Mouse (Mus musculus): Measurements from ENCODE around the gene Tnks2. TPM values are rescaled to one million over a fixed set of nuclear protein-coding genes. Genes with fewer than 3 reads are reported as not detected.
"Not testable (repeated sequence)": the region's sequence is repeated elsewhere in the genome, so short reads cannot be mapped to it uniquely, and the experiment has no call there.

The Tnks2 gene
- polyA plus RNA-seq, 1 experiment, result 75.8 TPM

DNA sequence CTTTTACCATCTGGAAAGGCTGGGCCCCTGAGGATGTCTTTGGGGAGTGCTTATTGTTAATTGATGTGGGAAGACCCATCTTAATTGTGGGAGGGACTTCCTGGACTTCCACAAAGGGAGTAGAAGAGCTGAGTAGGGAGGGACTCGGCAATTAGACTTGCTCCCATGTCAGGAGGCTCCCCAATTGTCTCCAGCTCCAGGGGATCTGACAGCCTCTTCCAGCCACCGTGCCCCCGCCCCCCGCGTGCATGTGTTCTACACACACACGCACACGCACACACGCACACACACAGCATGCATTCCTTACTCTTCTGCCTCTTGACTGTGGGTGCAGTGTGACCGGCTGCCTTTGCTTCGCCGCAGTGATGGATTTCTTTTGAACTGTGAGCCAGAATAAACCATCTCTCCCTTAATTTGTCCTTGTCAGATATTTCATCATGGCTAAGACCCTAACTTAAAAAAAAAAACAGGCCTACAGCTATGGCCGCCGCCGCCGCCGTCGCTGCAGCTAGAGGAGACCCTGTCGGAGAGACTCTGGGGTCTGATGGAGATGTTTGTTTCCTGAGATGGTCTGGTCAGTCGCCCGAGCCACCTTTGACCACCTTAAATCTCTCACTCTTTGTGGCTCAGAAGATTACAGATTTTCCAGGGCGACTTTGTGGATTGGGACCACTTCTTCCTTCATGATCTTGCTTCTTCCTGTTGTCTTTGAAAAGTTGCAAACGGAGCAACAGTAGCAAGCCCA lies 15.7 kb upstream of the Tnks2 start:
- H3K27ac ChIP-seq (ENCODE audit: insufficient read depth, low read depth, low read length), result no peak overlapping the region
- TF ChIP-seq POLR2A (IDR thresholded peaks at IDR 0.05; ENCODE audit: insufficient read depth, low read depth, low read length) (no peak), CTCF (IDR thresholded peaks at IDR 0.05; ENCODE audit: insufficient read depth, low read depth, low read length) (no peak)
- WGBS, result 20% methylated on average over 22 of the region's 22 CpGs

DNA sequence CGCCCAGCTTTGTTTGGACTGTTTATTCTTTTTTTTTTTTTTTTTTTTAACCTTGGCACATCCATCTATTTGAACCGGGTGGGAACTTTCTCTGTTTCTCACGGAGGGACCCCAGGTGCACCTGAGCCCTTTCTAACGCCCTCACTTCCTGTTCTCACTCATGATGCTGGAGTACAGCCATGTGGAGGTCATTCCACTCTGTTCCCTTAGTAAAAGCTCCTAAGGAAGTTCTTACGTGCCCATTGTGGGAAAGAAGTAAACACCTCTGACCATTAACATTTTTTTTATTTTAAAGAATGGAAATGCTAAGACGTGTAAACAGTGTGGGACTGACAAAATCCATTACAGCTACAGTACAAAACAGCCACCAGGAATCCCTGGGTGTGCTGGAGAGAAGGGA lies 14.8 kb upstream of the Tnks2 start:
- H3K4me3 ChIP-seq (ENCODE audit: insufficient read depth, low read depth, low read length), result no peak overlapping the region
- WGBS, result 75% methylated on average over 6 of the region's 6 CpGs
- H3K4me1 ChIP-seq (ENCODE audit: control insufficient read depth, insufficient read depth, low read length), result peaks cover 3% of the 10 kb centered on the region; the same call in 1 of the 2 replicates
- no peak overlapping the region for H3K27ac ChIP-seq (ENCODE audit: insufficient read depth, low read depth, low read length)
- no peak for TF ChIP-seq POLR2A (IDR thresholded peaks at IDR 0.05; ENCODE audit: insufficient read depth, low read depth, low read length)
- no peak for TF ChIP-seq CTCF (IDR thresholded peaks at IDR 0.05; ENCODE audit: insufficient read depth, low read depth, low read length)

More for the DNA sequence above, 15.7 kb upstream of the Tnks2 start:
- Histone ChIP-seq H3K4me3 (ENCODE audit: insufficient read depth, low read depth, low read length) (peak overlapping the region; percentile 28; the same call in 1 of the 2 replicates), H3K4me1 (ENCODE audit: control insufficient read depth, insufficient read depth, low read length) (peaks cover 3% of the 10 kb centered on the region; the same call in 1 of the 2 replicates)

DNA sequence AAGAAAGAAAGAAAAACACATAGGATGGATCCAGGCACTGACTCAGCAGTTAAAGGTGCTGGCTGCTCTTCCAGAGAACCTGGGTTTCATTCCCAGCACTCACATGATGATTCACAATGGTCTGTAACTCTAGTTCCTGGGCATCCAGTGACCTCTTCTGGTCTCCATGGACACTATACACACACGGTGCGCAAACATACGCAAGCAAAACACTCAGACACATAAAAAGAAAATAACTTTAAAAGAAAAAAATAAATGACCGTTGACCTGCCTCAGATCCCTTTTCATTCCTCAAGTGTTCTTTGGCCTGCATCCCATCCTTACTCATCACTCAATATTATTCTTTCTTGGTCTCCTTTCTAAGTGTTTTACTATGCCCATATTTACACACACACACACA lies 13.6 kb upstream of the Tnks2 start:
- WGBS, result 82% methylated on average over 4 of the region's 4 CpGs

DNA sequence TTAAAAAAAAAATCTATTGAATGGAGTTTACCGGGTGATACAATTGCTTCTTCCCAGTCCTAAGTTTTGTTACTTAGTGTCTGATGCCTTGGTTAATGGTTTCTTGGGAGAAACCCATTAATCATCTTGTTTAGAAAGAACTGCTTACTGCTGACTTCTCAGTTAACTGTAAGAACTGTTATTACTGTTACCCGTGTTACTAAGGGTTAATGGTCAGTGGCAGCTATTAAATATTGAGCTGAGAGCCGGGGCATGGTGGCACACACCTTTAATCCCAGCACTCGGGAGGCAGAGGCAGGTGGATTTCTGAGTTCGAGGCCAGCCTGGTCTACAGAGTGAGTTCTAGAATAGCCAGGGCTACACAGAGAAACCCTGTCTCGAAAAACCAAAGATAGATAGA lies 12.7 kb upstream of the Tnks2 start:
- not testable (repeated sequence) for H3K27ac ChIP-seq (ENCODE audit: insufficient read depth, low read depth, low read length); H3K4me3 ChIP-seq (ENCODE audit: insufficient read depth, low read depth, low read length); H3K4me1 ChIP-seq (ENCODE audit: control insufficient read depth, insufficient read depth, low read length)
- WGBS, result 77% methylated on average over 6 of the region's 6 CpGs

More for the DNA sequence above, 13.6 kb upstream of the Tnks2 start:
- Histone ChIP-seq H3K4me1 (ENCODE audit: control insufficient read depth, insufficient read depth, low read length) (peaks cover 3% of the 10 kb centered on the region; the same call in 1 of the 2 replicates), H3K27ac (ENCODE audit: insufficient read depth, low read depth, low read length) (no peak overlapping the region), H3K4me3 (ENCODE audit: insufficient read depth, low read depth, low read length) (no peak overlapping the region)
- no peak for TF ChIP-seq CTCF (IDR thresholded peaks at IDR 0.05; ENCODE audit: insufficient read depth, low read depth, low read length)
- TF ChIP-seq POLR2A (IDR thresholded peaks at IDR 0.05; ENCODE audit: insufficient read depth, low read depth, low read length), result no peak

DNA sequence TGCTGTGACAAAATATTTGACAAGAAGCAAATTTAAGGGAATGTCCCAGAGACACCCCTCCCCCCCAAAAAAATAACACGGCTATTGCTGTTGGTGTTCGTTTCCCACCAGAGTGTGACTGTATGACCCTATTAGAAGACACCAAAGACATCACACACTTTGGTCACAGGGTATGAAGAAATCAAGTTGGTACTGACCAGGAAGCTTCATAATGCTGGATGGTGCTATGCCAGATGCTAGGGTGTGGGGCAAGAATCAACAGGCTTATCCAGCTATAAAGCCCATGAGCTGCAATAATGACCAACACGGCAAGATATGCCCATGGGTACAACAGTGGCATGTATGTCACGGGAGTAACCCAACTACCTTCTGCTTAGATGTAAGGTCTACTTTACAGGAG lies 11.3 kb upstream of the Tnks2 start:
- Histone ChIP-seq H3K4me1 (ENCODE audit: control insufficient read depth, insufficient read depth, low read length) (peaks cover 3% of the 10 kb centered on the region; the same call in 1 of the 2 replicates), H3K27ac (ENCODE audit: insufficient read depth, low read depth, low read length) (no peak overlapping the region), H3K4me3 (ENCODE audit: insufficient read depth, low read depth, low read length) (no peak overlapping the region)
- 95% methylated on average over 4 of the region's 4 CpGs for WGBS
- TF ChIP-seq CTCF (IDR thresholded peaks at IDR 0.05; ENCODE audit: insufficient read depth, low read depth, low read length) (no peak), POLR2A (IDR thresholded peaks at IDR 0.05; ENCODE audit: insufficient read depth, low read depth, low read length) (no peak)

DNA sequence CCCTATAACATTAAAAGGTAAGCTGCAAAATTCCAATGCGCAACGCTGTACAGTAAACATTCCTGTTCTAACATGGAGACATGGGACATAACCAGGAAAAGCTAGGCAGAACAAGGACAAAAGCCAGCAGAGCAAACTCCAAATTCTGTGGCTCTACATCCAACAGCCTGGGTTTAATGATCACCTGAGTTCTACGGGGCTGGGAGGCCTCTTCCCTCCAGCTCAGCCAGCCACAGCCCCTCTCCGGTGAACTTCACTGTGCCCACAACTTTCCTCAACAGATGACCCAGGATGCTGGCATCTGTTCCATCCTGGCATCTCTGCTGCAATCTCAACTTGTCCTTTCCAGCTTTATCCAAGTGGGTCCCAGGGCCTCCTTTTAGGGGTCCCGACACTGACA lies 6.4 kb upstream of the Tnks2 start:
- Histone ChIP-seq H3K27ac (ENCODE audit: insufficient read depth, low read depth, low read length) (no peak overlapping the region), H3K4me3 (ENCODE audit: insufficient read depth, low read depth, low read length) (no peak overlapping the region), H3K4me1 (ENCODE audit: control insufficient read depth, insufficient read depth, low read length) (no peaks in the 10 kb centered on the region)
- no peak for TF ChIP-seq POLR2A (IDR thresholded peaks at IDR 0.05; ENCODE audit: insufficient read depth, low read depth, low read length)
- no peak for TF ChIP-seq CTCF (IDR thresholded peaks at IDR 0.05; ENCODE audit: insufficient read depth, low read depth, low read length)
- 89% methylated on average over 5 of the region's 5 CpGs for WGBS

DNA sequence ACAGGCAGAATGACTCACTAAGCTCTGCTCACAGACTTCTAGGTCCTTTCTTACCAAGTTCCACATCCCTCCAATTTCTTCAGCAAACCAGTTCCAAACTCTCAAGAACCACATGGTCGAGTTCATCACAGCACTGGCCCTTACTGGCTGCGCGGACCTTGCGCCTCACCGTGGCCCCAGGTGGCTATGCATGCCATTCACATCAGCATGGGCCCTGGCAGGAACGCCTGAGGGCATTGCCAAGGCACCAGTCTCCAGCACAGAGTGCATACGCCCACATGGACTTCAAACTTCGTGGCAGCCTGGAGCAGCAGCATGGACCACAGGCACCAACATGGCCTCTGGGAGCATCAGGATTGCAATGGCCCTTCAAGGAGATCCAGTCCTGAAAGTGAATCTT lies 5.7 kb upstream of the Tnks2 start:
- no peak overlapping the region for H3K4me3 ChIP-seq (ENCODE audit: insufficient read depth, low read depth, low read length)
- peaks cover 3% of the 10 kb centered on the region for H3K4me1 ChIP-seq (ENCODE audit: control insufficient read depth, insufficient read depth, low read length)
- TF ChIP-seq POLR2A (IDR thresholded peaks at IDR 0.05; ENCODE audit: insufficient read depth, low read depth, low read length) (no peak), CTCF (IDR thresholded peaks at IDR 0.05; ENCODE audit: insufficient read depth, low read depth, low read length) (no peak)
- 60% methylated on average over 8 of the region's 8 CpGs for WGBS
- H3K27ac ChIP-seq (ENCODE audit: insufficient read depth, low read depth, low read length), result no peak overlapping the region

DNA sequence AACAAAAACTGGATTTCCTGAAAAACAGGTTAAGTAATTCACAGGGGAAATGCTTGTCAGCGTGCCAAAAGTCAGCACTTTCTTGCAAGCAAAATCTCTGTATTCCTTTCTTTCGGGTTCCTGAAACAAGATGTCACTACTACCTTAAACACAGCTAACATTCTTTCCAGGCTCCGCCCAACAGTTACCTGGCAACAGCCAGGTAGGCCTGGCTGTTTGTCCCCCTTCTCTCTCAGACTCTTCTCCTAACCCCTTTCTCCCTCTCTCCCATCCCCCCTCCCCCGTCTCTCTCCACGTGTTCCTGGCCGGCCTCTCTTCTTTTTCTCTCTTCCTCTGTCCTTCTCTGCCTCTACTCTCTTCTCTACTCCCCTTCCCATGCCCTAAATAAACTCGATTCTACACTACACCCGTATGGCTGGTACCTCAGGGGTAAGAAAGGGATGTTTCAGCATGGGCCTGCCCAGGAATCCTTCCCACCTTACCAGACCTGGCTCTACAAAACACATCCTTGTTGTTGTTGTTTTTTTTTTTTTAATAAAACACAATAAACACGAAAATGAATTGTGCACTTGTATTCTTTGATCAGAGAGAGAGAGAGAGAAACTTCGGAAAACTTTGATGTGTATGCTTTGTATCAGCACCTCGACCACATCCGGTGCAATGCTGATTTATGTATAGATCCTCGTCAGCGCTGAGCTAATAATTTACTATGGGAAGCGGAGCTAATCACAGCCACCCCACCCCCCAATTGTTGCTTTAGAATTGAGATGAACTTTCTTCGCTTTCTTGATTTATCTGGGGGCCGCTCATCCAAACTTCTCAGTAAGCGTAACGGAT lies 863 bp upstream of the Tnks2 start:
- WGBS, result 10% methylated on average over 19 of the region's 19 CpGs
- no peak for TF ChIP-seq POLR2A (IDR thresholded peaks at IDR 0.05; ENCODE audit: insufficient read depth, low read depth, low read length)
- no peak for TF ChIP-seq CTCF (IDR thresholded peaks at IDR 0.05; ENCODE audit: insufficient read depth, low read depth, low read length)
- peak overlapping the region; percentile 85 for H3K27ac ChIP-seq (ENCODE audit: insufficient read depth, low read depth, low read length)
- peaks cover 8% of the 10 kb centered on the region for H3K4me1 ChIP-seq (ENCODE audit: control insufficient read depth, insufficient read depth, low read length)
- peak overlapping the region; percentile 98 for H3K4me3 ChIP-seq (ENCODE audit: insufficient read depth, low read depth, low read length)
